Mouse (Mus musculus): ENCODE measurements around the gene Vwce. TPM values are rescaled to one million over a fixed set of nuclear protein-coding genes. Genes with fewer than 3 reads are reported as not detected.

Vwce gene
- polyA plus RNA-seq (2016; fragmentation: Nextera tagmentation; extraction: Ambion mirVana) = 2.1 and 2.6 TPM in 2 replicates

DNA sequence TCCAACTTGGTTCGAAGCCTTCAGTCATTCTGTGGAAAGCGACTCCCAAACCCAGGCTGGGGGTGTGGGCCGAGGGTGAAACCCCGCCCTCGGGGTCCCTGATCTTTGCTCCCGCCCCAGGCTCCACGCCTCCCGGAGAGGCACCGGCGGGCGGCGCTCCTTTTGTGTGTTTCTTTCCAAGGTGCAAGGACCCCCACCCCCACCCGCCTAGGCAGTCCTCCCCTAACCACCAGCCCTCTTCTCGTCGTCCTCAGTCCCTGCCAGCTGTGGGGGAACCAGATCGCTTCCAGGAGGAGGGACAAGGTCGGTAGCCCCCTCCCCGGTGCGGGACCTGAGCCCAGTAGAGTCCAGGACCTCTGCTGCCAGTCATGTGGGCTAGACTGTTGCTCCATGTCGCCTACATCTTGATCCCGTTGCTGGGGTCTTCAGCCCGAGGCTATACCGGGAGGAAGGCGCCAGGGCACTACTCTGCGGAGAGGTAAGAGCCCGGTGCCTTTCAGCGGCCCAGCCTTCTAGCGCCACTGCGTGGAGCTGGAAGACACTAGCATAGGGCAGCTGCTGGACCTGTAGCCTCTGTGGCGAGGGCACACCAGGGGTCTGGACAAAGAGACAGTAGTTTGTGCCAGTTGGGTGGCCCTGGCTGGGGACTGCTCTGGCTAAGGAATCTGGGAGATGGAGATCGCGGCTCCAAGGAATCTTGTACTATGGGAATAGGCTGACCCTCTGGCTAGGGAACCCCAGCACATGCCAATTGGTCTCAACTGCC is at the start of gene Vwce:
Gene Vwce, plus strand, starts transcription at position 108 of the 766 bp plus-strand sequence.
- Histone ChIP-seq H3K4me2 (replicated peaks) (peak within 1 kb of the TSS; percentile 93), H3K27ac (peak within 1 kb of the TSS; percentile 30; the same call in 1 of the 2 replicates), H3K4me1 (peaks cover 13% of the 10 kb centered on the region), H3K36me3 (peaks cover 19% of the 10 kb centered on the region), H3K27me3 (0 out of 2 replicates have a peak, but pooled peaks cover 3% of the 10 kb centered on the region), H3K9ac (peak within 1 kb of the TSS; percentile 61), H3K9me3 (no peaks in the 10 kb centered on the region), H3K4me3 (peak within 1 kb of the TSS; percentile 45)
- 2% methylated on average over 32 of the region's 32 CpGs for WGBS
- peak; percentile 81 for ATAC-seq (ENCODE audit: insufficient number of reproducible peaks, insufficient read depth, low FRiP score, low TSS enrichment)

DNA sequence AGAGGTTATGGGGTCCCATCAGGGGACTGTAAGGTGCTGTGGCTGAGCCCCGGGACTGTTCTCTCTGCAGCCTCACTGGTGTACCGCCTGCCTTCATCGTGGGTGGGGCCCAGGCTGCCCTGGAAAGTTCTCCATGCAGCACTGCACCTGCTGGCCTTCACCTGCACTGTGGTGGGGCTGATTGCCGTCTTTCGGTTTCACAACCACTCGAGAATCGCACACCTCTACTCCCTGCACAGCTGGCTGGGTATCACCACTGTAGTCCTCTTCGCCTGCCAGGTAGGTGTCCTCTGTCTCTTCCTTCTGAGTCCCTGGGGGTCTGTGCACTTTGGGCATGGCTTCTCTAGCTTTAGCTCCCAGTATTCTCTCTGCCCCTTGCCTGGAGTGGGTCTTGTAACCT is 48.9 kb upstream of the Vwce start:
- WGBS = 89% methylated on average over 8 of the region's 8 CpGs
- Histone ChIP-seq H3K9me3 (no peaks in the 10 kb centered on the region), H3K27ac (no peak overlapping the region), H3K4me3 (no peak overlapping the region), H3K27me3 (no peaks in the 10 kb centered on the region), H3K36me3 (0 out of 2 replicates have a peak, but pooled peaks cover 8% of the 10 kb centered on the region), H3K4me2 (replicated peaks) (no peak overlapping the region), H3K9ac (no peak overlapping the region), H3K4me1 (peaks cover 10% of the 10 kb centered on the region)
- ATAC-seq (ENCODE audit: insufficient number of reproducible peaks, insufficient read depth, low FRiP score, low TSS enrichment) = no peak

DNA sequence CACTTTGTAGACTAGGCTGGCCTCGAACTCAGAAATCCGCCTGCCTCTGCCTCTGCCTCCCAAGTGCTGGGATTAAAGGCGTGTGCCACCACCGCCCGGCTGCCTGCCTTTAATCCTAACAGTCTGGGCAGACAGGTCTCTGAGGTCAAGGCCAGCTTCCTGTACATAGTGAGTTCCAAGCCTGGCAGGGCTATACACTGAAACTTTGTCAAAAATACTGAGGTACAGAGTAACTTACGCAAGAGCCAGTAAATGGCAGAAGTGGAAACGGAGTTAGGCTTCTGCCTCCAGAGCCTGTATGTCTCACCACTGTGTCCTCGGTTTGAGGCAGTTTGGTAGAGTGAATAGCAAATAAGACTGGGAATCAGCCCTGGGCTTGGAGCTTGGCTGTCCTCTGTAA is 46.8 kb upstream of the Vwce start:
- H3K4me1 ChIP-seq = peaks cover 10% of the 10 kb centered on the region
- H3K27me3 ChIP-seq = no peaks in the 10 kb centered on the region
- ATAC-seq (ENCODE audit: insufficient number of reproducible peaks, insufficient read depth, low FRiP score, low TSS enrichment) = no peak
- 77% methylated on average over 8 of the region's 8 CpGs for WGBS
- no peak overlapping the region for H3K27ac ChIP-seq
- no peak overlapping the region for H3K4me2 ChIP-seq (replicated peaks)
- no peaks in the 10 kb centered on the region for H3K9me3 ChIP-seq
- peaks cover 15% of the 10 kb centered on the region for H3K36me3 ChIP-seq
- no peak overlapping the region for H3K9ac ChIP-seq
- H3K4me3 ChIP-seq = no peak overlapping the region

- Histone ChIP-seq H3K4me1 (peaks cover 10% of the 10 kb centered on the region), H3K4me3 (no peak overlapping the region), H3K4me2 (replicated peaks) (no peak overlapping the region), H3K27me3 (no peaks in the 10 kb centered on the region), H3K27ac (peak overlapping the region; percentile 75), H3K36me3 (peaks cover 21% of the 10 kb centered on the region), H3K9me3 (no peaks in the 10 kb centered on the region), H3K9ac (no peak overlapping the region; the same call in 1 of the 2 replicates)
- WGBS = 42% methylated on average over 5 of the region's 5 CpGs
- peak; percentile 48; the same call in 1 of the 2 replicates for ATAC-seq (ENCODE audit: insufficient number of reproducible peaks, insufficient read depth, low FRiP score, low TSS enrichment)
Observed at GRCm38 (mm10) chr19:10589127-10589857, 44.7 kb upstream of the Vwce start.

- Histone ChIP-seq H3K9me3 (no peaks in the 10 kb centered on the region), H3K4me3 (no peak overlapping the region), H3K36me3 (peaks cover 25% of the 10 kb centered on the region), H3K27me3 (no peaks in the 10 kb centered on the region), H3K4me2 (replicated peaks) (no peak overlapping the region), H3K27ac (no peak overlapping the region), H3K4me1 (peaks cover 10% of the 10 kb centered on the region), H3K9ac (no peak overlapping the region)
- 53% methylated on average over 3 of the region's 3 CpGs for WGBS
- no peak for ATAC-seq (ENCODE audit: insufficient number of reproducible peaks, insufficient read depth, low FRiP score, low TSS enrichment)
Observed at GRCm38 (mm10) chr19:10590301-10590700, 43.7 kb upstream of the Vwce start.

- no peak for ATAC-seq (ENCODE audit: insufficient number of reproducible peaks, insufficient read depth, low FRiP score, low TSS enrichment)
- Histone ChIP-seq H3K4me3 (no peak overlapping the region), H3K9me3 (no peaks in the 10 kb centered on the region), H3K9ac (no peak overlapping the region), H3K27me3 (no peaks in the 10 kb centered on the region), H3K4me1 (peaks cover 10% of the 10 kb centered on the region), H3K27ac (no peak overlapping the region), H3K4me2 (replicated peaks) (no peak overlapping the region), H3K36me3 (peaks cover 28% of the 10 kb centered on the region)
- 94% methylated on average over 6 of the region's 6 CpGs for WGBS
Observed at GRCm38 (mm10) chr19:10591659-10592377, 42.2 kb upstream of the Vwce start.

GRCm38 (mm10) chr19:10598188-10598587 is 35.8 kb upstream of the Vwce start:
- no peak for ATAC-seq (ENCODE audit: insufficient number of reproducible peaks, insufficient read depth, low FRiP score, low TSS enrichment)
- Histone ChIP-seq H3K27me3 (no peaks in the 10 kb centered on the region), H3K9me3 (no peaks in the 10 kb centered on the region), H3K36me3 (peaks cover 30% of the 10 kb centered on the region), H3K4me2 (replicated peaks) (no peak overlapping the region), H3K9ac (no peak overlapping the region), H3K4me1 (peaks cover 5% of the 10 kb centered on the region; the same call in 1 of the 2 replicates), H3K4me3 (no peak overlapping the region), H3K27ac (no peak overlapping the region)
- 40% methylated on average over 3 of the region's 3 CpGs for WGBS

DNA sequence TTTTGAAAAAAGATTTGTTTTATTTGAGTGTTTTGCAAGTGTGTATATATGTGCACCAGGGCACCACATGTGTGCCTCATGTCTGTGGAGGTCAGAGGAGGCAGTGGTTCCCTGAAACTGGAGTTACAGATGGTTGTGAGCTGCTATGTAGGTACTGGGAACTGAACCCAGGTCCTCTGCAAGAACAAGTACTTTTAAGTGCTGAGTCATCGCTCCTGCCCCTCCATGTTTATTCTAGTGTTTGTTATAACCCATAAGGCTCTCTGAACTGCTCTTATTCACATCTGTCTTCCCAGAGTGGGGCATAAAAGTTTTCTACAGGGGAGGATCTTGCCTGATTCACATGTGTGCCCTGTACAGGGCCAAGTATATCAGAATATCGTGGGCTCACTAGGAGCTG is 34.4 kb upstream of the Vwce start:
- ATAC-seq (ENCODE audit: insufficient number of reproducible peaks, insufficient read depth, low FRiP score, low TSS enrichment) = no peak
- 92% methylated on average over 2 of the region's 2 CpGs for WGBS
- H3K27me3 ChIP-seq = no peaks in the 10 kb centered on the region
- peaks cover 9% of the 10 kb centered on the region for H3K4me1 ChIP-seq
- peaks cover 26% of the 10 kb centered on the region for H3K36me3 ChIP-seq
- H3K9me3 ChIP-seq = no peaks in the 10 kb centered on the region
- no peak overlapping the region for H3K4me3 ChIP-seq
- H3K9ac ChIP-seq = no peak overlapping the region
- no peak overlapping the region for H3K27ac ChIP-seq
- no peak overlapping the region for H3K4me2 ChIP-seq (replicated peaks)

DNA sequence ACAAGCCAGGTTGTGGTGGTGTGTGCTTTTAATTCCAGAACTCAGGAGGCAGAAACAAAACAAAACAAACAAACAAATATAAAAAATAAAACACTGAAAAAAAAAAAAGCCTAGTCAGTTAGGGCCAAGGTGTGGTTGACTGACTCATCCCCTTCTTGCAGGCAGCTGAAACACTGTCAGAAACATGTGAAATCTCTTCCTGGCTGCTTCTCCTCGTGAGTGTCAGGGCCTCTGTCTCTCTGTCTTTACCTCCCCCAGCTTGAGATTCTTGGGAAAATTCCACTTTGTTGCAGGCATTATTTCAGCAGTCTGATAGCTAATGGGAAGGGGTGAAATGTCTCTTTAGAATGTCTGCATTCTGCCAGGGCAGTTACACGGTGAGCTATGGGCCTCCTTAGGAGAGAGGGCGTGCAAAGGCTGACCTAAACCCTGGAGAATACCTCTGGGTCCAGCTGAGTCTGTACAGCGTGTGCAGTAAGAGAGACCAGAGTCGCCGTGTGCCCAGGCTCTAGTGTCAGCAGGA is 31.7 kb upstream of the Vwce start:
- peak overlapping the region; percentile 54 for H3K4me2 ChIP-seq (replicated peaks)
- 7% methylated on average over 6 of the region's 6 CpGs for WGBS
- H3K27ac ChIP-seq = peak overlapping the region; percentile 94
- ATAC-seq (ENCODE audit: insufficient number of reproducible peaks, insufficient read depth, low FRiP score, low TSS enrichment) = peak; percentile 28; the same call in 1 of the 2 replicates
- no peaks in the 10 kb centered on the region for H3K9me3 ChIP-seq
- H3K4me1 ChIP-seq = peaks cover 20% of the 10 kb centered on the region
- peak overlapping the region; percentile 32 for H3K4me3 ChIP-seq
- H3K36me3 ChIP-seq = peaks cover 17% of the 10 kb centered on the region
- H3K9ac ChIP-seq = peak overlapping the region; percentile 61
- no peaks in the 10 kb centered on the region for H3K27me3 ChIP-seq

DNA sequence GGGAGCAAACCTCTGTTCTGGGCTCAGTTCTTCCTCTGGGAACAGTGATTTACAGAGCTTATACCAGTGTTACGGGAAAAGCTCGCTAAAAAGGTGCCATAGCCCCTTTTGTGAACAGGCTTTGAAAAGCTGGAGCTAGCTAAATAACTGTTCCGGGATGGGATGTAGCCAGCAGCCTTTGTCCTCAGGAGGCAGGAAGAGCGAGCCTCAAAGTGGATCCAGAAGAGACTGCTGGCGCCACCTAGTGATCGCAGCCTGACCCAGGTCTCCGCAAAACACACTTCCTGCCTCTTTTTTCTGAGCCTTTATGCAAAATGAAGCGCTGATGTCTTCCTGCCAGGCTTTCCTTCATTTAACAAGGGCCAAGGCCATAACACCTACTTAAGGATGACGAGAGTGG is 31.2 kb upstream of the Vwce start:
- H3K9ac ChIP-seq = peak overlapping the region; percentile 61
- peak overlapping the region; percentile 54 for H3K4me2 ChIP-seq (replicated peaks)
- peak overlapping the region; percentile 32 for H3K4me3 ChIP-seq
- H3K4me1 ChIP-seq = peaks cover 25% of the 10 kb centered on the region
- H3K36me3 ChIP-seq = peaks cover 22% of the 10 kb centered on the region
- H3K27ac ChIP-seq = peak overlapping the region; percentile 94
- WGBS = 1% methylated on average over 9 of the region's 9 CpGs
- 0 out of 2 replicates have a peak, but pooled peaks have one; percentile 50 for ATAC-seq (ENCODE audit: insufficient number of reproducible peaks, insufficient read depth, low FRiP score, low TSS enrichment)
- H3K27me3 ChIP-seq = no peaks in the 10 kb centered on the region
- H3K9me3 ChIP-seq = no peaks in the 10 kb centered on the region

All from embryonic facial prominence, embryonic 12.5 days (tissue).